Mouse (Mus musculus): ENCODE measurements at regions not wholly inside any gene's neighbourhood (a gene's known extent, or its start where the extent isn't known, plus 50 kb on each side); places are given as distances from the start of the nearest gene placed in this dataset.

DNA sequence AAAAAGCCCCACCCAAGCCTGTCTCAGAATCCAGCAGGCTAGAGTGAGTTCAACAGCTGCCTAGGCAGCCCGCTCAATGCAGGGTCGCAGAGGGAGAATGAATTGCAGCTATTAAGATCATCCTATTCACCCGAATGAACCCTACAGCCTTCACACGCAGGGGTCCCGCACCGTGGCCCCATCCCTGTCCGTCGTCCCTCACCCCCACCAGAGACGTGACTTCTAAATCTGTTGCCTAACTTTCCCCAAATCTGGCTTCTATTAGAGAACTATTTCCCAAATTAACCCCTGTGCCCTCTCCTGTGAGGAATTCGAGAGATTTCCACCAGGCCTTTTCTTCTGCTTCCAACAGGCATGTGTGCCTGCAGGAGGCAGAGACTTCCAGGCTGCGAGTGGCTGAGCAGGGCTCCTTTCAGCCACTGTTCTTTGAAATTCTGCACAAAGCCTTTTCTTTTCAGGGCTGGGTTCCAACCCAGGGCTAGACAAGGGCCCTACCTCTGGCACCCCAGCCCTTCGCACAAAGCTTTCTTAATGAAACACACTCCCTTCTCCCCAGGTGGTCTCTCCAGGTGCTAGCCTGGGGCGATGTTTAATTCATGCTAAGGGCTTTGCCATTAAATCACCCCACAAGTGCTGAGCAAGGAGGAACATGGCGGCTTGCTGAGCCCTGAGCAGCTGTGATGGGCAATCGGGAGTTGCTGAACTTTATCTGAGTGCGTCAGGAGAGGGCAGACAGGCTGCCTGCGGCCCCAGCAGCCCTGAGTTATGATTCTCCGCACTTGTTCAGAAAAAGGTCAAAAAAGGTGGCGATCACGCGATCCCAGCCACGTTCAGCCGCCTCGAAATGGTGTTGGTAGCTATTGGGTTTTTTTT lies 134.7 kb upstream of the Rybp start:
- H3K4me2 ChIP-seq (replicated peaks; ENCODE audit: low read depth): no peak overlapping the region
- peaks cover 2% of the 10 kb centered on the region; the same call in 1 of the 2 replicates for H3K27me3 ChIP-seq (ENCODE audit: control insufficient read depth, insufficient read depth, low read length)
- no peaks in the 10 kb centered on the region for H3K9me3 ChIP-seq (ENCODE audit: control insufficient read depth, low read length)
- no peak for DNase-seq (ENCODE audit: low spot score)
- H3K27ac ChIP-seq (replicated peaks): no peak overlapping the region
- no peak for ATAC-seq (ENCODE audit: low FRiP score, low TSS enrichment)
- H3K4me1 ChIP-seq (replicated peaks; ENCODE audit: control insufficient read depth, insufficient read depth): no peaks in the 10 kb centered on the region
- TF ChIP-seq EP300 (optimal IDR thresholded peaks at IDR 0.05) (no peak), CTCF (IDR thresholded peaks at IDR 0.05; ENCODE audit: low read depth) (no peak)
- H3K36me3 ChIP-seq (ENCODE audit: control insufficient read depth, insufficient read depth, low read length): no peaks in the 10 kb centered on the region
- no peak overlapping the region for H3K9ac ChIP-seq (ENCODE audit: low read length)
- 55% methylated on average over 24 of the region's 24 CpGs for WGBS
- H3K4me3 ChIP-seq (ENCODE audit: low read depth, low read length): no peak overlapping the region

DNA sequence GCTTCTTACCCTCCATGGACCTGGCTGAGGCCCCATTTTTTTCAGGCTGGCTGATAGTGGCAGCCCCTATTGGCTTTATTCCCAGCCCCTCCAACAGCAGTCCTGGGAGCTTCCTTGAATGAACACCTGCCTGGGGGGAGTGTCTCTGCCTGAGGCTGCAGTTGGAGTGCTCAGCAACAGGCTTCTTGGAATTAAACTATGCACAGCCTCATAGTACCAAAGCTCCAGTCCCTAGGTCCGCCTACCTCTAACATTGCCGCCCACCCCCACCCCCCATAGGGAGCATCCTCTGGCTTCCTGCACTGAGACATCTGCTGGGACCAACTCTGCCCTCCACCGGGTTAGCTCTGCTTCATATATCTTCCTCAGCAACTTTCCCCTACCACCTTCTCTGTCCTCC lies 133.3 kb upstream of the Rybp start:
- Histone ChIP-seq H3K4me2 (replicated peaks; ENCODE audit: low read depth) (no peak overlapping the region), H3K4me3 (ENCODE audit: low read depth, low read length) (no peak overlapping the region), H3K9ac (ENCODE audit: low read length) (no peak overlapping the region), H3K27me3 (ENCODE audit: control insufficient read depth, insufficient read depth, low read length) (no peaks in the 10 kb centered on the region), H3K36me3 (ENCODE audit: control insufficient read depth, insufficient read depth, low read length) (no peaks in the 10 kb centered on the region), H3K9me3 (ENCODE audit: control insufficient read depth, low read length) (no peaks in the 10 kb centered on the region), H3K4me1 (replicated peaks; ENCODE audit: control insufficient read depth, insufficient read depth) (no peaks in the 10 kb centered on the region), H3K27ac (replicated peaks) (no peak overlapping the region)
- WGBS: 61% methylated on average over 3 of the region's 3 CpGs
- TF ChIP-seq EP300 (optimal IDR thresholded peaks at IDR 0.05) (no peak), CTCF (IDR thresholded peaks at IDR 0.05; ENCODE audit: low read depth) (no peak)
- ATAC-seq (ENCODE audit: low FRiP score, low TSS enrichment): no peak
- DNase-seq (ENCODE audit: low spot score): no peak

- Histone ChIP-seq H3K9me3 (ENCODE audit: control insufficient read depth, low read length) (no peaks in the 10 kb centered on the region), H3K4me3 (ENCODE audit: low read depth, low read length) (no peak overlapping the region), H3K9ac (ENCODE audit: low read length) (no peak overlapping the region), H3K27me3 (ENCODE audit: control insufficient read depth, insufficient read depth, low read length) (no peaks in the 10 kb centered on the region), H3K4me1 (replicated peaks; ENCODE audit: control insufficient read depth, insufficient read depth) (no peaks in the 10 kb centered on the region), H3K36me3 (ENCODE audit: control insufficient read depth, insufficient read depth, low read length) (no peaks in the 10 kb centered on the region), H3K4me2 (replicated peaks; ENCODE audit: low read depth) (no peak overlapping the region), H3K27ac (replicated peaks) (no peak overlapping the region)
- WGBS: 74% methylated on average over 7 of the region's 7 CpGs
- ATAC-seq (ENCODE audit: low FRiP score, low TSS enrichment) (no peak), DNase-seq (ENCODE audit: low spot score) (no peak)
- TF ChIP-seq EP300 (optimal IDR thresholded peaks at IDR 0.05) (no peak), CTCF (IDR thresholded peaks at IDR 0.05; ENCODE audit: low read depth) (no peak)
Observed at GRCm38 (mm10) chr6:100419782-100420540, 132.7 kb upstream of the Rybp start.

DNA sequence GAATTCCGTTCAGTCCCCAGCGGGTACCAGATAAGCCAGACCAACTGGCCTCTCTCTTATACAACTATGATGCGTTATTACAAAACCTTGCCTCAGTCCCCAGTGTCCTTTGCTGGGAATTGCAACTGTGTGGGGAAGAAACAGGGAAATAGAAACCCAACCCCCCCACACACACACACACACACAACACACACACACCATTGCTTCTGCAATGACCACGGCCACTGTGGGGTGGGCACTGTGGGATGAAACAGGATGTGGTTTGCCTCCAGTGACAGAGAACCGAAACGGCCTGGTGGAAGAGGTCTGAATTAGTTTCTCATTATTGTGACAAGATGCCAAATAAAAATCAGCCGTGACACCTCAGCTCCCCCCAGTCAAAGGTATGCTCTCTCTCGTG lies 128.8 kb upstream of the Rybp start:
- ATAC-seq (ENCODE audit: low FRiP score, low TSS enrichment) (no peak), DNase-seq (ENCODE audit: low spot score) (no peak)
- 78% methylated on average over 8 of the region's 8 CpGs for WGBS
- Histone ChIP-seq H3K36me3 (ENCODE audit: control insufficient read depth, insufficient read depth, low read length) (no peaks in the 10 kb centered on the region), H3K4me3 (ENCODE audit: low read depth, low read length) (no peak overlapping the region), H3K27me3 (ENCODE audit: control insufficient read depth, insufficient read depth, low read length) (no peaks in the 10 kb centered on the region), H3K4me1 (replicated peaks; ENCODE audit: control insufficient read depth, insufficient read depth) (no peaks in the 10 kb centered on the region), H3K4me2 (replicated peaks; ENCODE audit: low read depth) (no peak overlapping the region), H3K9ac (ENCODE audit: low read length) (no peak overlapping the region), H3K9me3 (ENCODE audit: control insufficient read depth, low read length) (no peaks in the 10 kb centered on the region), H3K27ac (replicated peaks) (no peak overlapping the region)
- TF ChIP-seq EP300 (optimal IDR thresholded peaks at IDR 0.05) (no peak), CTCF (IDR thresholded peaks at IDR 0.05; ENCODE audit: low read depth) (no peak)

DNA sequence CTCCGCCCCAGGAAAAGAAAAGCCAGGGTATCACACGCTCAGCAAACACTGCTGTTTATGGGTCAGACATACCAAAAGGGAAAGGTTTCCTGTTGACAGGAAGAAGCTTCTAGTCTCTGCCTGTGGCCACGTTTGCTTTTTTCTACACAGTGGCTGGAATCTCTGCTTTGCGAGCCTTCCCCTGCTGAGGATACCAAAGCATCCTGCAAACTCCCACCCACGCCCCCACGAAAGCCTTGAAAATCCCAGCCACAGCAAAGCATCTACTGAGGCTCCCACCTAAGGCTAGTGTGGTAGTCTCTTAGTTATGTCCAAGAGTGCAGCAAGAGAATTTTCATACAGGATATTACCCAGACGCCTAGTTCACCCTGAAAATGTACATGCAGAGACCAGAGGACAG lies 128.2 kb upstream of the Rybp start:
- no peak overlapping the region for H3K9ac ChIP-seq (ENCODE audit: low read length)
- no peak overlapping the region for H3K4me3 ChIP-seq (ENCODE audit: low read depth, low read length)
- ATAC-seq (ENCODE audit: low FRiP score, low TSS enrichment) (no peak), DNase-seq (ENCODE audit: low spot score) (no peak)
- 50% methylated on average over 7 of the region's 7 CpGs for WGBS
- H3K27me3 ChIP-seq (ENCODE audit: control insufficient read depth, insufficient read depth, low read length): no peaks in the 10 kb centered on the region
- no peak overlapping the region for H3K27ac ChIP-seq (replicated peaks)
- no peaks in the 10 kb centered on the region for H3K4me1 ChIP-seq (replicated peaks; ENCODE audit: control insufficient read depth, insufficient read depth)
- TF ChIP-seq CTCF (IDR thresholded peaks at IDR 0.05; ENCODE audit: low read depth): no peak
- no peak for TF ChIP-seq EP300 (optimal IDR thresholded peaks at IDR 0.05)
- H3K4me2 ChIP-seq (replicated peaks; ENCODE audit: low read depth): no peak overlapping the region
- no peaks in the 10 kb centered on the region for H3K36me3 ChIP-seq (ENCODE audit: control insufficient read depth, insufficient read depth, low read length)
- no peaks in the 10 kb centered on the region for H3K9me3 ChIP-seq (ENCODE audit: control insufficient read depth, low read length)

DNA sequence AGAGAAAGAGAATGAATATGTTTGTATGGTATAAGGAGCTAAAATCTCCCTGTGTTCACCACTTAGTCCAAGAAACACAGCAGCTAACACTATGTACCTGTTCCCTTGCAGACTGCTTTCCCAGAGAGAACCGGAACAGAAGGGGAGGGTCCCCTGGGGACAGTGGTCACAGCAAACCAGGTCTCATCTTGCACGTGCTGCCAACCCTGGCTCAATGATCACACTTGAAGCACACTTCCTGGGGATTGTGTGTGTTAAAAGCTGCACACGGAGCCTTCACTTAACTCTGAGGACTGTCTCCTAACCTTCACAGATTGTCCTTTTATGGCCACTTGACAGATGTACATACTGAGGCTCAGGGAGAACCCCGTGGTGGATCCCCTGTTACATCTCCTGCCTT lies 127.6 kb upstream of the Rybp start:
- Histone ChIP-seq H3K9ac (ENCODE audit: low read length) (no peak overlapping the region), H3K36me3 (ENCODE audit: control insufficient read depth, insufficient read depth, low read length) (no peaks in the 10 kb centered on the region), H3K4me3 (ENCODE audit: low read depth, low read length) (no peak overlapping the region), H3K9me3 (ENCODE audit: control insufficient read depth, low read length) (no peaks in the 10 kb centered on the region), H3K4me1 (replicated peaks; ENCODE audit: control insufficient read depth, insufficient read depth) (no peaks in the 10 kb centered on the region), H3K4me2 (replicated peaks; ENCODE audit: low read depth) (no peak overlapping the region), H3K27me3 (ENCODE audit: control insufficient read depth, insufficient read depth, low read length) (no peaks in the 10 kb centered on the region), H3K27ac (replicated peaks) (no peak overlapping the region)
- WGBS: 63% methylated on average over 4 of the region's 4 CpGs
- ATAC-seq (ENCODE audit: low FRiP score, low TSS enrichment) (no peak), DNase-seq (ENCODE audit: low spot score) (no peak)
- TF ChIP-seq CTCF (IDR thresholded peaks at IDR 0.05; ENCODE audit: low read depth) (no peak), EP300 (optimal IDR thresholded peaks at IDR 0.05) (no peak)
